Mouse (Mus musculus) right cerebral cortex, postnatal 10 days (tissue): ENCODE results near the gene Sytl2.
A peak's percentile ranks its signal among the peaks of the same experiment; 100 is the strongest.

Experiments used
- DNase-seq, 2 experiments: peaks; one replicate each; pipeline ENCODE4 v3.0.0; 2021; ENCODE audit warnings: low spot score in 2 of 2

Gene Sytl2

GRCm38 (mm10) chr7:90370071-90370851 lies 68.2 kb downstream of the Sytl2 start:
- no peak for DNase-seq

- DNase-seq = no peak
These were observed 70.8 kb downstream of the Sytl2 start for GRCm38 (mm10) chr7:90372804-90373203.

- no peak for DNase-seq
These were observed 82.4 kb downstream of the Sytl2 start for GRCm38 (mm10) chr7:90384411-90384810.

GRCm38 (mm10) chr7:90386885-90387459 lies 84.9 kb downstream of the Sytl2 start:
- peak; percentile 71 to 83 for DNase-seq

GRCm38 (mm10) chr7:90389765-90390164 lies 87.7 kb downstream of the Sytl2 start:
- DNase-seq = no peak

- DNase-seq = no peak
These were observed 93.0 kb downstream of the Sytl2 start for GRCm38 (mm10) chr7:90395073-90395472.

- DNase-seq = no peak
These were observed 93.9 kb downstream of the Sytl2 start for GRCm38 (mm10) chr7:90395928-90396327.

- DNase-seq = peak; percentile 49 to 78
These were observed 107.9 kb downstream of the Sytl2 start for GRCm38 (mm10) chr7:90409934-90410333.

GRCm38 (mm10) chr7:90426020-90427001 lies 124.3 kb downstream of the Sytl2 start, which contains the start of gene Ccdc89:
Ccdc89 (plus strand) TSS chr7:90426577.
- DNase-seq = peak; percentile 93 to 95

- no peak for DNase-seq
These were observed 125.0 kb downstream of the Sytl2 start for GRCm38 (mm10) chr7:90427006-90427405.

GRCm38 (mm10) chr7:90432221-90432620 lies 130.2 kb downstream of the Sytl2 start:
- no peak for DNase-seq

- DNase-seq = no peak
These were observed 138.0 kb downstream of the Sytl2 start for GRCm38 (mm10) chr7:90440044-90440443.

GRCm38 (mm10) chr7:90442070-90442469 lies 140.0 kb downstream of the Sytl2 start:
- DNase-seq = no peak

- DNase-seq = peak; percentile 98
These were observed 140.5 kb downstream of the Sytl2 start, which contains the start of gene Crebzf for GRCm38 (mm10) chr7:90442518-90443080. Crebzf (plus strand) TSS chr7:90442729.

- peak; percentile 72 to 73 for DNase-seq
These were observed 141.3 kb downstream of the Sytl2 start for GRCm38 (mm10) chr7:90443101-90444091.

GRCm38 (mm10) chr7:90444206-90444605 lies 142.2 kb downstream of the Sytl2 start:
- DNase-seq = no peak

GRCm38 (mm10) chr7:90456149-90456844 lies 154.2 kb downstream of the Sytl2 start:
- no peak for DNase-seq

- peak; percentile 91 to 93 for DNase-seq
These were observed 154.9 kb downstream of the Sytl2 start, which contains the start of gene Tmem126a for GRCm38 (mm10) chr7:90456845-90457468. Tmem126a (minus strand) TSS chr7:90457229.

- DNase-seq = no peak
These were observed 155.5 kb downstream of the Sytl2 start for GRCm38 (mm10) chr7:90457517-90457916.
